Mouse (Mus musculus) embryonic facial prominence, embryonic 12.5 days (tissue): ENCODE data around the gene Tarbp2. TPM values are rescaled to one million over a fixed set of nuclear protein-coding genes. Genes with fewer than 3 reads are reported as not detected.

Source experiments
- ATAC-seq: fragments of 200-750 bp; cut with Nextera tagmentation; 2 replicates; pipeline ENCODE4 v1.8.0; 2017; ENCODE audit not compliant: insufficient number of reproducible peaks, insufficient read depth, low FRiP score, low TSS enrichment
- H3K27ac ChIP-seq: fragments of 300-500 bp; sonication (generic); 2 replicates; pipeline ENCODE4 v1.5.1; 2016; ENCODE audit warnings: mild to moderate bottlenecking
- H3K27me3 ChIP-seq: fragments of 300-500 bp; sonication (generic); 2 replicates; pipeline ENCODE4 v1.6.1; 2016; ENCODE audit warnings: mild to moderate bottlenecking, moderate library complexity
- H3K36me3 ChIP-seq: fragments of 300-500 bp; sonication (generic); 2 replicates; pipeline ENCODE4 v1.6.1; 2016; ENCODE audit warnings: mild to moderate bottlenecking
- H3K4me1 ChIP-seq: fragments of 300-500 bp; sonication (generic); 2 replicates; pipeline ENCODE4 v1.6.1; 2016
- H3K4me2 ChIP-seq: fragments of 300-500 bp; sonication (generic); replicated peaks from 2 replicates; pipeline ENCODE4 v1.6.1; 2016; ENCODE audit warnings: mild to moderate bottlenecking, moderate library complexity
- H3K4me3 ChIP-seq: fragments of 300-500 bp; sonication (generic); 2 replicates; pipeline ENCODE4 v1.5.1; 2016; ENCODE audit warnings: mild to moderate bottlenecking
- H3K9ac ChIP-seq: fragments of 300-500 bp; sonication (generic); 2 replicates; pipeline ENCODE4 v1.6.1; 2016; ENCODE audit warnings: mild to moderate bottlenecking, moderate library complexity
- H3K9me3 ChIP-seq: fragments of 300-500 bp; sonication (generic); 2 replicates; pipeline ENCODE4 v1.6.1; 2016; ENCODE audit warnings: mild to moderate bottlenecking, moderate library complexity
- WGBS: fragments of 180-500 bp; shearing (Covaris S2); methylation state at CpG from one replicate; pipeline ENCODE4 v1.1.7; 2016; 5-methylcytosine and 5-hydroxymethylcytosine counted together
- polyA plus RNA-seq: library from polyadenylated mRNA; unstranded; fragments of >200 nt; fragmentation: Nextera tagmentation; extraction: Ambion mirVana; gene quantifications from 2 replicates; pipeline ENCODE4 v1.2.1, GENCODE M21; 2016

Tarbp2 gene
- polyA plus RNA-seq, 1 experiment from 2014 or later: 114 TPM

DNA sequence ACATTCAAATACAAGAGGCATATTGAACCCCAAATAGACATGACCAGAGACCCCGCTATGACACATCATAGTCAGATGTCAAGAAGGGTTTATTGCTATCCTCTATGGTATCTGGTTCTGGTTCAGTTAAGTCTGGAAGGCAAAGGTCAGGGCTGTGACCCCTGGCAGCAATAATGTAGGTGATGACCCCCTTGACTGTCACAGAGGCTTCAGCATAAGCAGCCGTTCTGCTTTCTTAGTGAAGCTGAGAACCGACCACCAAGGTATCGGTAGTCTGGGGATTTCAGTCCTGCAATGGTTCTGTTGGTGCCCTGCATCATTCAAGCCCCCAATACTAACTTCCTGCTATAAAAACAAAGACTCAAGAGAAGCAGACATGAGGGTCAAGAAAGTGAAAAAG, 13.6 kb downstream of the Tarbp2 start:
- no peak overlapping the region for H3K9ac ChIP-seq
- WGBS: 78% methylated on average over 4 of the region's 4 CpGs
- no peaks in the 10 kb centered on the region for H3K9me3 ChIP-seq
- H3K36me3 ChIP-seq: peaks cover 65% of the 10 kb centered on the region
- no peak overlapping the region for H3K4me3 ChIP-seq
- no peak overlapping the region for H3K27ac ChIP-seq
- ATAC-seq: no peak
- no peaks in the 10 kb centered on the region for H3K27me3 ChIP-seq
- H3K4me2 ChIP-seq: no peak overlapping the region
- H3K4me1 ChIP-seq: no peaks in the 10 kb centered on the region

DNA sequence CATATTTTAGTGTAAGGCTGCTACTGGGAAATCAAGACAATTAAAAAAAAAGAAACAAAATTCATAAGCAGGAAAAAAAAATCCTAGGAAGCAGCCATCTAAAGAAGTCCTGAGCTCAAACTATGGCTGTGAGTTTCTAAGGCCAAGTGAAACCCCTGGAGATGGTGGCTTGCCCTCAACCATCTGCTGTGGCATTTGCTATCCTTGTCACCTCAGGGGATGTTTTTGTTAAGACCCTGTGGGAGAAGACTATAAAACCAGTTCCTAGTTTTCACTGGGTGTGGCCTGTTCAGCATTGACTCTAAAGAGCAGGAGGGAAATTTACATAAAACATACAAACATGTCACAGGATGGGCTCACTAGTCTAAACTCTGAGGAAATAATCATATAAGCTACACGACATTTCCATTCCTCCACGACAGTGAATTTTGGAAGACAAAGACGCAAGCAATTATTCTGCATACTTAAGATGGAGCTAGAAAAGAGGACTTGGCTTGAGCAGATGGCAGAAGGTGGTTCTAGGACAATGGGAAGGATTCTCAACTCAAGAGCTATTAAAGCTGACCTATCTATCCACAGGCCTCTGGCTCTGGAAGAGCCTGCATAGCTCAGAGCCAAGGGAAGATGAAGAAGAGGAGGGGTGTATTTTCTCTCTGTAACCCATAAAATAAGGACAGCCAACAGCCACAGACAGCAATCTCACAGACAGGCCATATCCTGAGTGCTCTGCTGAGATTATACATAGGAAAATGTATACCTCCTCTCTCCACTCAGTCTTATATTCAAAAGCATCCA, 14.3 kb downstream of the Tarbp2 start:
- Histone ChIP-seq H3K36me3 (peaks cover 70% of the 10 kb centered on the region), H3K4me2 (no peak overlapping the region), H3K9me3 (no peaks in the 10 kb centered on the region), H3K27ac (no peak overlapping the region), H3K4me1 (no peaks in the 10 kb centered on the region), H3K4me3 (no peak overlapping the region), H3K27me3 (no peaks in the 10 kb centered on the region), H3K9ac (no peak overlapping the region)
- 91% methylated on average over 3 of the region's 3 CpGs for WGBS
- ATAC-seq: no peak

DNA sequence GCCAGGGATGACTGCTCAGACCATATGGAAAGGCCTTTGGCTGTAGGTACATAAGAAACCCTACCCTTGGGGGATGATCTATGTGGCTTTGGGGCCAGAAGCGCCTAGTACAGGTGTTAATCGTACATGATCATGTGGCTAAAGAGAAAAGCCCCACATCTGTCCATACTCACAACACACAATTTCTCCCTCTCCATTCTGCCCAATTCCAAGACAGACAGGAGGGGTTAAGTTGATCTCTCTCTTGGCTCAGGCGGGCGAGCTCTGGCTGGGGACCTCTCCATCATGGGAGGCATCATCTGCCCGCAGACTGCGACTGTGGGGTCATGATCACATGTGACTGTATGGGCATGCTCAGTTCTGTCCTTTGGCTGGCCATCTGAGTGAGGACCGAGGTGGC, 15.9 kb downstream of the Tarbp2 start:
- ATAC-seq: no peak
- H3K36me3 ChIP-seq: peaks cover 62% of the 10 kb centered on the region

DNA sequence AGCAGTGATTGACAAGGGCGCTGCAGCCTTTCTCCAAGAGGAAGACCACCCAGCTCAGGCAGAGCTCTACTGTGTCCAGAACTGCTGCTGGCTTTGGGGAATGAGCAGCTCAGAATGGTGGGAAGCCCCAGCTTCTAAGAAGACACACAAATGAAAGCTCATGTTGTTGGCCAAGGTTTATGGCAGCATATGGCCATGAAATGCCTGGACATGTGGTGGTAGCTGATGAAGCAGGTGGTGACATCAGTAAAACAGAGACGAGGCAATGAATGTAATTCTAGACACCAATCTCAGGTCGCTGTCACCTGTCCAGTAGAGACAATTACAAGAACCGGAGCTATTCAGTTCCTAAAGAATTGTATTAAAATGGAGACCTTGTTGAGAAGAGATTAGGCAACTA, 26.8 kb downstream of the Tarbp2 start:
- no peaks in the 10 kb centered on the region for H3K9me3 ChIP-seq
- no peaks in the 10 kb centered on the region for H3K4me1 ChIP-seq
- H3K27ac ChIP-seq: no peak overlapping the region
- H3K27me3 ChIP-seq: no peaks in the 10 kb centered on the region
- H3K4me3 ChIP-seq: no peak overlapping the region
- WGBS: 91% methylated on average over 4 of the region's 4 CpGs
- no peak overlapping the region for H3K9ac ChIP-seq
- no peak for ATAC-seq
- H3K36me3 ChIP-seq: peaks cover 63% of the 10 kb centered on the region
- no peak overlapping the region for H3K4me2 ChIP-seq

More for the DNA sequence above, 15.9 kb downstream of the Tarbp2 start:
- H3K27ac ChIP-seq: no peak overlapping the region
- H3K4me1 ChIP-seq: no peaks in the 10 kb centered on the region
- H3K27me3 ChIP-seq: no peaks in the 10 kb centered on the region
- H3K4me2 ChIP-seq: no peak overlapping the region
- WGBS: 92% methylated on average over 7 of the region's 7 CpGs
- H3K9me3 ChIP-seq: no peaks in the 10 kb centered on the region
- H3K4me3 ChIP-seq: no peak overlapping the region
- no peak overlapping the region for H3K9ac ChIP-seq

DNA sequence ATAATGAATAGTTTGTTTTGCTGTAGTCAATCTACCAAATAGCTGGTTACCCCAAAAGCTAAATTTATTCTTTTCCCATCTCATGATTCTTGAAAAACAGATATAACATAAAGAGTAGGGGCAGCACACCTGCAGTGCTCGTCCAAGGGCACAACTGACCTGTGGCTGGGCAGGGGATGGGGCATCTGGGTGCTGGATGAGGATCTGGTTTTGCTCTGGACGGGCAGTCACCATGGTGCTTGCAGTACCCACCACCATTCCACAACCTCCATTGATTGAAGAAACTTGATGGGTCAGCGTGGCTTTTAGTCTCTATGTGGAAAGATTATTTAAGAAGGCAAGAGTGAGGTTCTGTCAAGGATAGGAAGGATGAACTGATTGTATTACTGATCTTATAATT, 28.3 kb downstream of the Tarbp2 start:
- Histone ChIP-seq H3K27me3 (no peaks in the 10 kb centered on the region), H3K4me2 (no peak overlapping the region), H3K27ac (no peak overlapping the region), H3K9ac (no peak overlapping the region), H3K36me3 (peaks cover 60% of the 10 kb centered on the region), H3K4me1 (no peaks in the 10 kb centered on the region), H3K4me3 (no peak overlapping the region), H3K9me3 (no peaks in the 10 kb centered on the region)
- 91% methylated on average over 3 of the region's 3 CpGs for WGBS
- no peak for ATAC-seq

DNA sequence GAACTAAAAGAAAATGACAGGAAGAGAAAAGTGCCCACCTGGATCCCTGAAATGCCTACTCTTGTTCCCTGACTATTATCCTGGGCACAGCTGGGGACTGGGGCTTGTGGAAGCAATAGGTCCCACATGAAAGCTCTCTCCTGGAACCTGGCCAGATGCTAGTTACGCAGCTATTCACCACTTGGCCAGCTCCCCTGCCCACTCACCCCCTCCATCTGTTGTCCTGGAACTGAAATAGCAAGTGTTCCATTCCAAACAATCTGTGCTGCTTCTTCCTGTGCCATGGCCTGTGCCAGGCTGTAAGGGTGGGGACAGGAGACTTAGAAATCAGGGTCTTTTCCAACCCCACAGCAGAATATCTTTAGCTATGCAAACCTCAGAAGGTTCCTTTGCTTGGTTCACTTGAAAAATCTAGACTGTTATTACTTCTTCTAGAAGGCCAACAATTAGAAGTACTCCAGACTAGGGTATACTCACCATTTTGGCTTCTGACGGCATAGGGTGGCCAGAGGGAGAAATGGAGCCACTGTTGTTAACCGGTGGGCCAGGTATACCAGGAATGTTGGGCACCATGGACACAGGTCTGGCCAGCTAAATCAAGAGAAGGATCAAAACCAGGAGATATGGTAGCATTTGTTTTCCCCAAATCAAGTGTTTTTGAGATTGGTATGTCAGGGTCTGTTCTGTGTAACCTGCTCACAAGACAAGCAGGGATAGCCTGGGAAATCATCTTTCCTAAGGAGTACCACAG, 28.9 kb downstream of the Tarbp2 start:
- Histone ChIP-seq H3K27me3 (no peaks in the 10 kb centered on the region), H3K4me2 (no peak overlapping the region), H3K4me3 (no peak overlapping the region), H3K36me3 (peaks cover 63% of the 10 kb centered on the region), H3K9ac (no peak overlapping the region), H3K27ac (no peak overlapping the region), H3K9me3 (no peaks in the 10 kb centered on the region), H3K4me1 (no peaks in the 10 kb centered on the region)
- 93% methylated on average over 3 of the region's 3 CpGs for WGBS
- ATAC-seq: no peak

DNA sequence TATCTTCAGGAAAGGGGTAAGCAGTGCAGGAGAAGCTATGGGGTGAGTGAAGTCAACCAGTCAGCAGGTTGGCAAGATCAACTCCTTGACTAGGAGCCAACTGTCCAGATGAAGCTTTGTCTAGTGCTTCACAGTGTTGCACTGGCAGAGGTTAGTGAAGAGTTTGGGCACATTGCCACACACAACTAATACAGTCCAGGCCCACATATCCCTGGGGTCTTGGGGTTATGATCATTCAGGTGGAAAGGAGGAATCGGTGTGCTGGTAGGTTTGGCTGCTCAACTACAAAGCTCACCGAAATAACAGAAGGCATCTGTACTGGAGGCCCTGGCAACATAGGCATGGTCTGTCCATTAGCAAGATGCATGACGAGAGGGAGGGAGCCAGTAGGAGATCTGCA, 29.5 kb downstream of the Tarbp2 start:
- Histone ChIP-seq H3K4me3 (no peak overlapping the region), H3K9me3 (no peaks in the 10 kb centered on the region), H3K27me3 (no peaks in the 10 kb centered on the region), H3K4me2 (no peak overlapping the region), H3K4me1 (no peaks in the 10 kb centered on the region), H3K9ac (no peak overlapping the region), H3K27ac (no peak overlapping the region), H3K36me3 (peaks cover 63% of the 10 kb centered on the region)
- WGBS: 93% methylated on average over 3 of the region's 3 CpGs
- no peak for ATAC-seq

DNA sequence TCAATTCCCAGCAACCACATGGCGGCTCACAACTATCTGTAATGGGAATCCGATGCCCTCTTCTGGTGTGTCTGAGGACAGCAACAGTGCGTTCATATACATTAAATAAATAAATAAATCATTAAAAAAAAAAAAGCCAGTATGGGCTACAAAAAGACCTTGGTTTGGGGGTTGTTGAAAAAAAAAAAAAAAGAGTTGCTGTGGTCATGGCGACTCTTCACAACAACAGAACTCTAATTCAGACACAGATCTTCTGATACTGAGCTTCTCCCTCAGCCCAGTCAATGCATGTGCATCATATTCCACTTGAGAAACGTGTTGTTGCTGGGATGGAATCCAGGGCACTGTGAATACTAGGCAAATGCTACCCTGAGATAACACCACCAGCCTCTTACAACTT, 34.6 kb downstream of the Tarbp2 start:
- no peak overlapping the region for H3K27ac ChIP-seq
- no peak overlapping the region for H3K4me2 ChIP-seq
- no peaks in the 10 kb centered on the region for H3K9me3 ChIP-seq
- H3K4me3 ChIP-seq: no peak overlapping the region
- H3K4me1 ChIP-seq: no peaks in the 10 kb centered on the region
- 92% methylated on average over 5 of the region's 5 CpGs for WGBS
- H3K27me3 ChIP-seq: no peaks in the 10 kb centered on the region
- no peak for ATAC-seq
- H3K9ac ChIP-seq: no peak overlapping the region
- peaks cover 65% of the 10 kb centered on the region for H3K36me3 ChIP-seq

DNA sequence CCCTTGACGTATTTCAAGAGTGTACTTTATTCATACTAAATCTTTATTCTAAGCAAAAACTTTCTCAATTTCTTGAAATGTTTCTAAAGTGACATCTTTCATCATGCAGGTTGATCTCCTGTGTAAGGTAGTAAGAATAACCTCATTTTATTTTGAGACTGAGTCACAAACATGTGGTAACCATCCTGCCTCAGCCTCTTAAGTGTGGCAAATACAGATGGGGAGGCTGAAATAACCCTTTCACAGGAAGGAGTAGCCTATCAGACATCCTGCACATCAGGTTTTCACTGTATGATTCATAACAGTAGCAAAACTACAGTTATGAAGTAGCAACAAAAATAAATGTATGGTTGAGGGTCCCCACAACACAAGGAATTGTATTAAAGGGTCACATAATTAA, 37.6 kb downstream of the Tarbp2 start:
- Histone ChIP-seq H3K4me3 (no peak overlapping the region), H3K27ac (no peak overlapping the region), H3K9me3 (no peaks in the 10 kb centered on the region), H3K9ac (no peak overlapping the region), H3K36me3 (peaks cover 55% of the 10 kb centered on the region), H3K4me1 (no peaks in the 10 kb centered on the region), H3K4me2 (no peak overlapping the region), H3K27me3 (no peaks in the 10 kb centered on the region)
- 87% methylated on average over 1 of the region's 1 CpGs for WGBS
- no peak for ATAC-seq

DNA sequence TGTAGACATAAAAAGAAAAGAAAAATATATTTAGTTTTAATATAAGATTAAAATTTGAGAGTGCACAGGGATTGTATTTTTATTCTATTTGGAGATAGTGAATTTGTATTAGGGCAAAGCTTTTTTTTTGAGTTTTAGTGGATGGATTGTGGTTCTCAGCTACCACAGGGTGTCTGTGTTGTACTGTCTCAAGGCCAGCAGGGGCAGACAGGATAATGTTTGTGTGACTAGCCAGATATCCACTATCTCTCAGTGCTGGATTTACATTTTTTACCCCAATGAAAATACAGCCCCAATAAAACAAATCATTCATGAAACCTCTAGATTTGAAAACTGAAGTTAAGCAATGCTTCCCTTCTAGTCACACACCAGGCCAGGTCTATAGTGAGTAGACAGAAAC, 39.6 kb downstream of the Tarbp2 start:
- no peaks in the 10 kb centered on the region for H3K9me3 ChIP-seq
- H3K4me2 ChIP-seq: no peak overlapping the region
- no peak overlapping the region for H3K4me3 ChIP-seq
- peaks cover 42% of the 10 kb centered on the region for H3K36me3 ChIP-seq
- no peak for ATAC-seq
- H3K27me3 ChIP-seq: no peaks in the 10 kb centered on the region
- H3K27ac ChIP-seq: no peak overlapping the region
- no peaks in the 10 kb centered on the region for H3K4me1 ChIP-seq
- H3K9ac ChIP-seq: no peak overlapping the region

DNA sequence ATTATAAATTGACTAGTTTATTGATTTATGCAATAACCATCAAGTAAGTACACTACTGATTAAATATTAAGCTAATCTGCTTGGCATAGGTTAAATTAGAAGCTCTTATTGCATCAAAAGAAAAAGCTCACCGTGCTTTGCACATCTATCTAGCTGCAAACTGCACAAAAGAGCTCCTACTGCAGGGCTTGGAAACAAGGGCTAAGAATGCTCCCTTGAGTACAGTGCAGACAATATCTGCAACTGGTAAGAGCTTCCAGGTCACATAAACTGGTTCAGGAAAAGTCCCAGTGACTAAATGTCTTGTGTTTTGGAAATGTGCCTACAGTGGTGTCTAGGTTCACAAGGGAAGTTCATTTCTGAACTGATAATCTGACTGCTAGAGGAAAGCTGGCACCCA, 44.5 kb downstream of the Tarbp2 start:
- Histone ChIP-seq H3K36me3 (peaks cover 14% of the 10 kb centered on the region; the same call in 1 of the 2 replicates), H3K4me3 (no peak overlapping the region), H3K4me2 (no peak overlapping the region), H3K9ac (no peak overlapping the region), H3K9me3 (no peaks in the 10 kb centered on the region), H3K27ac (no peak overlapping the region), H3K27me3 (no peaks in the 10 kb centered on the region), H3K4me1 (no peaks in the 10 kb centered on the region)
- 94% methylated on average over 1 of the region's 1 CpGs for WGBS
- ATAC-seq: no peak

DNA sequence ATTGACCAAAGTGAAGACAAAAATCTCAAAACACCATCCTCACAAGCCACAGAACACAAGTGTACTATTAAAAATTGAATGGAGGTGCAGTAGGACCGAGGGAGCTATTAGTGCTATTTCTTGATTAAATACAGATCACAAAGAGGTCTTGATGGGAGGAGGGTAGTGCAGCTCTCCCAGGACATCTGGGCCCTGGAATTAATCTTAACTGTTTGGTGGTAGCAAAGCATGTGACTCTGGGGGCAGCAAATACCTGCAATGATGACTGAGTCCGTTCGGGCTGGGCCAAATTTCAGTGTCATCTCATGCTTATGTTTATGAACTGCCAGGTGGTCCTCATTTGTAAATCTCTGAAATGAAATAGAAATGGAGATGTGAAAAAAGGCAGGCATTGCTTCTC, 45.1 kb downstream of the Tarbp2 start:
- Histone ChIP-seq H3K27ac (no peak overlapping the region), H3K4me3 (no peak overlapping the region), H3K9ac (no peak overlapping the region), H3K27me3 (no peaks in the 10 kb centered on the region), H3K4me1 (no peaks in the 10 kb centered on the region), H3K4me2 (no peak overlapping the region), H3K36me3 (peaks cover 14% of the 10 kb centered on the region; the same call in 1 of the 2 replicates), H3K9me3 (no peaks in the 10 kb centered on the region)
- 66% methylated on average over 3 of the region's 3 CpGs for WGBS
- no peak for ATAC-seq
